Mouse (Mus musculus): Measurements from ENCODE around the gene Rab22a.
"Not testable (repeated sequence)": the region's sequence is repeated elsewhere in the genome, so short reads cannot be mapped to it uniquely, and the experiment has no call there.

Gene Rab22a

DNA sequence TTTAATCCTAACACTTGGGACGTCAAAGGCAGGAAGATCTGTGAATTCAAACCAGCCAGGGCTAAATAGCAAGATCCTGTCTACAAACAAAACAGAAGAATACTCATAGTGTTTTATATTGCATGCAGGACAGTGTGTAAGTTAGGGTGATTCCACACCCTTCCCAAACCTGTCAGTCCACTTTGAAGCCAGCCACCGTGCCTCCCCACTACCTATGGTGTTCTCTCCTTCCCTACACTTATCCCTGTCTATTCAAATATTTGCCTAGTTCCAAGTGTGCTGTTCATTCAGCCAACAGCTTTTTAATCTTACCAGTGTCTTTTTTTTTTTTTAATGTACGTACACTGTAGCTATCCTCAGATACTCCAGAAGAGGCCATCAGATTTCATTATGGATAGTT, 7.3 kb downstream of the Rab22a start:
- DNase-seq (ENCODE audit: low spot score in 2 of 2) = no peak

DNA sequence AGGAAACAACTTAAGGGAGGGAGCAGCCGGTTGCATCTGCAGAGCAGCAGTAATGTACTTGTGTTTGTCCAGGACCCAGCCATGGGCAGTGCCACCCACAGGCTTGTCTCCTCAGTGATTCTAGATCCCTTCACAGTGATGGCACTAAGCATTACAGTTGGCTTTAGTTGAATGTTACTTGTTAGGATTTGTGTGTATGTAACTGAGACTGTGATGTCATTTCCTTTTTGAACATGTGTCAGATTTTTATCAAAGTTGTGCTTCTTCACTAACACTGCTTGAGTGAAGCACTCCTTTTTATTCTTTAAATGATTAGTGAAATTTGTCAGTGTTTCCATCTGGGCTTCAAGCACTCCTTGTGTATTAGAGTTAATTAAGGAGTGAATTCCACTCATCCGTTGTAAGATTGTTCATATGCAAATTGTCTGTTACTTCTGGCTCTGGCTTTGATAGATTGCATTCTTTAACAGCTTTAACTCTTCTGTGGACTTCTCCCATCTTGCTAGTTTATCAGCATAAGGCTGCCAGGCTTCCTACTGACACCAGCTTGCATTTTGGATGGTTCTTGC, 12.9 kb downstream of the Rab22a start:
- no peak for DNase-seq (ENCODE audit: low spot score in 2 of 2)

DNA sequence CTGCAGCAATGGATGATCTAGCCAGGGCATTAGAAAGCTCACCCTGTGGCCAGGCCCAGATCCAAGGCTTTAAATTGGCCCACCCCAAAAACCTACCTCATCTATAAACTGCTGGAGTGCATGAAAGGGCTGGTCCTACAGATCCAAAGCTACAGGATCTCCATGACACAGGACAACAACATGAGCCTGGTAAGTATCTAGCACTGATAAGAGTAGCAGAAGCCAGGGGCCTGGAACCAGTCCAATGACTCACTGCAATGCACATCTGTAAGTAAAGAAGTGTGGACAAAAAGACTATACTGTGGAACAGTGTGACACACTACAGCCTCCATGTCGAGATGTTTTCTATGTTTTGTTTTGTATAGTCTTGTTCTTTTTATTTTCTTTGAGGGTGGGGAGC, 13.9 kb downstream of the Rab22a start:
- no peak for DNase-seq (ENCODE audit: low spot score in 2 of 2)

DNA sequence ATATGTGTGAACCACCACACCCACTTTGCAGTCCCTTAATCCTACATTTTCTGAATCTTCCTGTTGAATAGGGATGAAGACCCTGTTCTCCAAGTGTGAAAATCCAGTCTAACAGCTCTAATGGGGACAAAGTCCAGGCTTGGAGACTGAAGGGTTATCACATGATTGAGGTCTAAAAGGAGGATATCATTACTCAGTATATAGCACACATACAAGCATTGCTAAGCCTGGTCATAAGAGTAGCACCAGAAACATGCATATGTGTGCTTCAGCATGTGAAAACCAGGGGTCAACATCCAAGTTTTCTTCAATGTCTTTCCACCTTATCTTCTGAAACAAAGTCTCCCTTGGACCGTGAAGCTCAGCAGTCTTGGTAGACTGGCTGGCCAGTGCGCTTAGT, 19.0 kb downstream of the Rab22a start:
- no peak for DNase-seq (ENCODE audit: low spot score in 2 of 2)

DNA sequence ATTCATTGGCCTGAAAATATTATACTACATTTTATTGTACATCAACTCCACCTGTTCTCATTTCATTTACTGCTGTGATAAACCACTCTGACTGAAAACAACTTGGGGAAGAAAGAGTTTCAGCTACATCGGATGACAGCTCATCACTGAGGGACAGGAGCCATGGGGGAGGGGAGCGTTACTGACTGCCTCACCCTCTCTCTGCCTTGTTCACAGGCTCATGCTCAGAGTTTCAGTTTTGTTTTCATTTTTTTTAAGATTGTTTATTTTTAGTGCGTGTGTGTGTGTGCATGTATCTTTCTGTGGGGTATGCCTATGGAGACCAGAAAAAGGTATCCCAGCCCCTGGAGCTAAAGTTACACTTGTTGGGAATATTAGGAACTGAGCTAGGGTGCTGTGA, 19.7 kb downstream of the Rab22a start:
- DNase-seq (ENCODE audit: low spot score in 2 of 2) = peak; percentile 53 to 68

DNA sequence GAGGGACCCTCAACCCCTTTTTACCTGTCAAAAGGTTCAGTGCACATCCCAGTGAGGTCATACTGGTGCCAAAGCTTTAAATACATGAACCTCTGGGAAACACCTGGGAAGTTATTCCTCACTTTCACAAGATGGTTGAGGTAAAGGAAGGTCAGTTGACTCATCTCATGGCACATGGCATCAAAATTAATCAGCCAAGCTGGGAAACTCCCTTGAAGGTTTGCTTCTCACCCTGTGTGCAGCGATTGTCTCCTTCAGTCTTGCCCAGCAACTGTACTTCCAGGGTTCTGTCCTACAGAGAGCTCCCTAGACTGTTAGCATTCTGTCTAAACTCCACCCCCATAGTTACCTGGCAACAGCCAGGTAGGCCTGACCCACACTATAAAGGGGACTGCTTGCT, 20.6 kb downstream of the Rab22a start:
- DNase-seq (ENCODE audit: low spot score in 2 of 2) = no peak

DNA sequence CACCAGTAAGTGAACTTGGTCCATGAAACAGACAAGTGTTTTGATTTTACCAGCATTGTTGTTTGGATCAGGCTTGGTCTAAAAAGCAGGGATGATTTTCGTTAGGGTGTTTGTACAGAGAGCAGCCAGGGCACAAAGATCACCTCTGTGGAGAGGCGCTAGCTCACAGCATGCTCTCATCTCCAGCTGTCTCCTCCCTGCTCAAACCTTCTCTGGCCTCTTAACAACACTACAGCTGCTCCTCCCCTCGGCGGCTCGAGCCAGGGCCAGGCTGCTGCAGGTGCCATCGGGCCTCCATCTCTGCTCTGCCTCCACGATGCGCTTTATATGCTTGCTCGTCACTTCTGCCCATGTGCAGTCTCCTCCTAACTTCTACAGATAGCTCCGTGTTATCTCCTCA, 23.2 kb downstream of the Rab22a start:
- no peak for DNase-seq (ENCODE audit: low spot score in 2 of 2)

DNA sequence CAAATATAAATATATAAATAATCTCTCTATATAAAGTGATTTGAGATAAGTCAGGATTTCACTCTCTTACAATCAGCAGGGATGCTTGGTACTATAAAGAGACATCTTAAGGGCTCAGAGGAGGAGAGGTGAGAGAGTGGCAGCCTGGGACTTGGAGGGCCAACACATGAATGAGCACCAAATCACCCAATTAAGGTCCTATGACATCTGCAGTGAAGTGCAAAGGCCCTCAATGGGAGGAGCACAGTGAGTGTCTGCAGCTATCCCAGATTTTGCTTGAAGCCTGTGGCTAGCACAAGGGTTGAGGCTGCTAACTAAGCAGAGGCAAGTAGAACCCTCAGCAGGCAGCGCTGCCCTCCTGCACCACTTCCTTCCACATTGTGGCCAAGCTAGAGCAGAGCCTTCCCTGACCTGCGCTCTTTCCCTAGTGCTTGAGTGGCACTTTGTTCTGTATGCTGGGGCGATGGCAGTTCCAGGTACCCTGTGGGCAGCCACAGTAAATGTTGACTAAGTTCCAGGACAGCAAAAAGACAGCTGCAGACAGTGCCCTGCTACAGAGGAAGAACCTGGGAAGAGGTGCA, 26.3 kb downstream of the Rab22a start:
- no peak for DNase-seq (ENCODE audit: low spot score in 2 of 2)

DNA sequence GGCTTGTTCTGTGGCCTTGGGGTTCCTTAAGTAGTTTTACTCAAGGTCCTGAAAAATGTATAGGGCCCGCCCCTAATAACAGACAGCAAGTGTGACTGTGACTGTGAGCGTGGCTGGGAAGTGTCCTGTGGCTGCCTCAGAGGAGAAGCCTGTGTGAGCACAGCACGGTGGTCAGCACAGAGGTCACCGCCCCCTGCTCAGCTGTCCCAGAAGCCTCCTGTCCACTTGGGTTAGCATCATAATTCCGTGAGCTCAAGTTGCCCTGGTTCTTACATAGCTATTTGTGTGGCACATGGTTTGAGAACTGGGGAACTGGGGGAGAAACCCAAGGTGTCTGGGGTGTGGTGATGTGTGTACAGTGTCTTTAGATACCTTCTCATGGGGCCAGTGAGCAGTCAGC, 27.8 kb downstream of the Rab22a start:
- no peak for DNase-seq (ENCODE audit: low spot score in 2 of 2)

DNA sequence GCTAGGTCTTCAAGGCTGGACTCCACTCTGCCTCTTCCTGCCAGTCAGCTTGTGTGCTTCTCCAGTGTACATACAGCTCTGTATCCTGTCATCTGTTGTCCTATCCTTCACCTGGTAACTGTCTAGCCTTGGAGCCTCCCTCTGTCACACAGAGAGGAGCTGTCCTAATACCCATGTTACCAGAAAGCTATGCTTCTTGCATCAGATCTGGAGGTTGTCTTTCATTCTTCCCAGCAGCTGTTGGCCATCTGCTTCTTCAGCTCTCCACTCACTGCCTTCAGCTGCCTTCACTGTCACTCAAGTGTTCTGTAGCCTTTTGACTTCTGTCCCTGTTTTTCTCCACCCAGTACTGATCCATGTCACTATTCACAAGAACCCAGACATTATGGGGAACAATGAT, 30.3 kb downstream of the Rab22a start:
- DNase-seq (ENCODE audit: low spot score in 2 of 2) = no peak

DNA sequence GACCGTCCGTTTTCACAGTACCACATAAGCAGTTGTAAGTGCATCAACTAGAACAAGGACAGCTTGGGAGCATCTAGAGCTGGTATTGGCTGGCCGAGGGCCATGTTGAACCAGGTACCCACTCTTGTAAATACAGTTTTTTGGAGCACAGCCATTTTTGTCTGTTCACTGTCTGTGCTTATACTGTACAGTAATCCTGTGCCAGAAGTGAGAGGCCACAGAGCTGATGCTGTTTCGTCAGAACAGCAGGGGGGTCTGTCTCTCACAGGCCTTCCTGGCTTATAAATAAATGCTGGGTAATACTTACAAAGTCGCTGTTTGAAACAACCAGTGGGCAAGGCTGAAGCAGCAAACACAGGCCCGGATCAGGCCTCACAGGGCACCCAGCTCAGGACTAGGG, 32.2 kb downstream of the Rab22a start:
- DNase-seq (ENCODE audit: low spot score in 2 of 2) = no peak

DNA sequence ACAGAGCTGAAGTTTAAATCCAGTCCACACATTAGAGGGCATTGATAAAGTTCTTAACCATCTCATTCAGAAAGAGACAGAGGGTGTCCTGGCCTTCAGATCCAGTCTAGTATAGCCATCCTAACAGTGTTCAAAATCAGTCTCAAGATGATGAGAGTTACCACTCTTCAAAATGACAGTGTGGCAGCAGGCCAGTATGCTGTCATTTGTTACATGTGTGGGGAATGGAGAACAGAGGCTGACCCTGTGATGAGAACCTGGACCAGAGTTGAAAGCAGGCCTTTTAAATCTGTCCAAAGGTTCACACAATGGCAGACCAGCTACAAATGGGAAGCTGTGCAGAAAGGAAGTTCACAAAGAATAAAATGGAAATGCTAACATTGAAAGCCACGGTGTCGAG, 33.1 kb downstream of the Rab22a start:
- DNase-seq (ENCODE audit: low spot score in 2 of 2) = no peak

DNA sequence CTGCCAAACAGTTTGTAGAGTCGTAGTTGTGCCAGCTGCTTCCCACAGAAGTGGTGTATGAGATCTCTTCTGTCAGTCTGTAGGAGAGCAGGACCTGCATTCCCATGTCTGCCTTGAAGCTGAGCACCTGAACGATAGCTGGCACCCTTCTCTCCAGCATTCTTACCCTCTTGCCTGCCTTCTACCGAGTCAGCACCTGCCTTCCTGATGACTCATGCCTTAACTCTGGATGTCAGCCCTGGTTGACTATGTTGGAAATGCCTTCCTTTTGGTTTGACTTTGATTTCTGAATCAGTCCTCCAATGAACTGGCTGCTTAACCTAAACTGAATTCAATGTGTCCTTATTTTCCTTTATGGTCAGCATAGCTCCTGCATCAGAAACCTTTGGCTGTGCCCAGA, 39.3 kb downstream of the Rab22a start:
- DNase-seq (ENCODE audit: low spot score in 2 of 2) = no peak

DNA sequence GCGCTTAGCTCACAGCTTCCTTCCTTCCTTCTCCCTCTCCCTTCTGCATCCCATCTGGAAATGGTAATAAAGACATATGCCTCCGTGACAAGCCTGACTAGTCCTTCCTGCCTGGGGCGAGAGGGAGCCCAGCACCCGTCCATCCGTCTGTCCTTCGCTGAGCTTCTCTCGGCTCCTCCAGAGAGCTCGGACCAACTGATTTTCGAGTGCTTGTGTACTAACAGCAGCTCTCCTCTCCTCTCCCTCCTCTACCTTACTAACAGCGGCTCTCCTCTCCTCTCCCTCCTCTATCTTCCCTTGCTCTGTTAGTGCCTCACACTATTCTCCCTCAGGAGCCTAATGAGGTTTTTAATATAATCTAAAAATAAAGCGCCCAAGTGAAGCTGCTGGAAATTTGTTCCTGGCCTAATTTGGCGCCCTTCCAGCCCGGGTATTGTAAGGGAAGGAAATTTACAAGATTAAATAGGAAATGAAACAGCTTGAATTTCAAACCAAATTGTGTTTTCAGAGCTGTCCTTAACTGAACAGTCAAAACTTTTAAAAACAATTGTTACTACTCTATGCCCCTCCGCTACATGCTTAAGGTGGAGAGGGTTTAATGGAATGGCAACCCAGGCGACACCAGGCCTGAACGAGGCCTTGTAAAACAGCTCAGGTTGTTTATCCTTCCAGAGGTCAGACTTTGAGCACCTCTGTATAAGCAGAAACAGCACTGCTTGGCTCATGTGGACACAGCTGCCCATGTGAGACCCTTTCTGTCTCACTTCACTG, 42.7 kb downstream of the Rab22a start:
- DNase-seq (ENCODE audit: low spot score in 2 of 2) = no peak

DNA sequence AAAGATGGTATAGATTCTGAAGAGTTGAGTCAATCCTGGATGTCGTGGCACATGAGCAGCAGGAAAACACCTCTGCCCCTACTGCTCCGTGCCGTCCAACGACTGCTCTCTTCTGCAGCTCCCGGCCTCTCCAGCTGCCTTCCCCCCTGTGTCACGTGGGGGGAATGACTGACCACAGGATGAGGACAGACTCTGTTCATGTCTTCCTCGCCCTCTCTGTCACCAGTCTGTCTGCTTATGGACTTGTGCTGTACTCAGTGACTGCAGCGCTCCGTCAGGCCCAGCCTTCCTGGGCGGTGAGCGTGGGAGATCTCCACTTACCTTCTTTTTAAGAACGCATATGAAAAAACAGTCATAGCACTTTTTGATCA, 43.3 kb downstream of the Rab22a start:
- no peak for DNase-seq (ENCODE audit: low spot score in 2 of 2)

DNA sequence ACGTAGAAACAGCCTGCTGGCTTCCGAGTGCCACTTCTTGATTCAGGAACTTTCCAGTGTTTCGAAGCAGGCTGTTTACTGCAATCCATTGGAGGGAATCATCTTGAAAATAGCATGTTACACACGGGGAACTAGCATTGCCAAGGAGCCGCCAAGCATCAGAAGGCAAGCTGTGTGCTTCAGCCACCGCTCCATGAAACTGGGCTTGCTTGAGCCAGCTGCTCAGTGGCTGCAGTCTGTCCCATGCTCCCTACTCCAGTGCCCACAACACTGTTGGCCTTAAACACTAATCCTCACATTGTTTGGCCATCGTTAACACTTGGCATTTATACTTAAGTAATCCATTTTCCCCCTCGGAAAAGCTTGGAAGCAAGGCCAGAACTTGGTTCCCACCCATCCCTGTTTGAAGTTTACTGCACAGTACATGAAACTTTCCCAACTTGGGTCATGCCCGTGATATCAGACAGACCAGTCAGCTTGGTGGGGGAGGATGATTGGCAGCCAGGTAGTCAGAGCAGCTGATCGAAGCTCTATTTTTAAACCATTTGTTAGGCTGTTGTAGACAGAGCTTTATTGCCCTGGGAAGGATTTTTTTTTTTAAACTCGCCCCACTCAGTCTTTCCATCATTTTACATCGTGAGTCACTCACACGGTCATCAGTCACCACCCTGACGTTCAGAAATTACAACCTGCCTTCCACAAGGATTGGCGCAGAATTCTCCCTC, 46.4 kb downstream of the Rab22a start:
- DNase-seq (ENCODE audit: low spot score in 2 of 2) = no peak

DNA sequence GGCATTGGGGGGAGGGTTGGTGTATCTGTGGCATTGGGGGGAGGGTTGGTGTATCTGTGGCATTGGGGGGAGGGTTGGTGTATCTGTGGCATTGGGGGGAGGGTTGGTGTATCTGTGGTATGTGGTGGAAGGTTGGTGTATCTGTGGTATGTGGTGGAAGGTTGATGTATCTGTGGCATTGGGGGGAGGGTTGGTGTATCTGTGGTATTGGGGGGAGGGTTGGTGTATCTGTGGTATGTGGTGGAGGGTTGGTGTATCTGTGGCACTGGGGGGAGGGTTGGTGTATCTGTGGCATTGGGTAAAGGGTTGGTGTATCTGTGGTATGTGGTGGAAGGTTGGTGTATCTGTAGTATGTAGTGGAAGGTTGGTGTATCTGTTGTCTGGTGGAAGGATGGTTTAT, 48.1 kb downstream of the Rab22a start:
- not testable (repeated sequence) for DNase-seq (ENCODE audit: low spot score in 2 of 2)

DNA sequence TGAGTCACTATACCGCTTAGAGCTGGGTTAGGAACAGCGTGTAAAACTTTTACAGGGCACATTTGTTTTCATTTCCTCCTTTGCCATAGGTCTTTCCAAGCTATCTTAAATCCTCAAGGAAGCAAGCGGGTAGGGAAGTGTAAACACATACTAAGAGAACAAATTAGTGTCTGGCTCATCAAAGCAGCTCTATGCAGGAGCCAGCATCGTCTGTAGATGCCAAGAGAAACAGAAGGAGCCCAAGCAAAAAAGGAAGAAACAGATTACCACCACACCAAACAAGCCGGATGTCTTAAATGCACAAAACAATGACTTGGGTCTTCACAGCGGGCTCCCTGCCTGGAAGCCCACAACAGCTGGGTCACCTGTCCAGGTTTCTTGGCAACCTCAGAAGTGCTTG, 50.6 kb downstream of the Rab22a start:
- no peak for DNase-seq (ENCODE audit: low spot score in 2 of 2)

DNA sequence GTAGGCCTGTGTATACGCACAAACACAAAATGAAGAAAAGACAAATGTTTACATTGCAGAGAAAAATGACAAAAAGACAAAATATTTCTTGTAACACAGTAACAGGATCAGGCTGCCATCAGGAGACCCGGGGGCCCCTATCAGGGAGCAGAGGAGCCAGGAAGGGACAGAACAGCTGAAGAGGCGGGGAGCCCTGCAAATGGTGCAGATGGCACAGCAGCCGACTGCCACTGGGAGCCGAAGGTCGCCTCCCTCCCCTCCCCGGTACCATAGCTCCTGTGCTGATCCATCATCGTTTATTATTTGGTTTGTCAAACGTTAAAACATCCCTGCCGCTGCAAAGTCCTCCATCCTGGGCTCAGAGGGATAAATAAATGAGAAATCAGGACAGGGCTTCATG, 53.1 kb downstream of the Rab22a start:
- no peak for DNase-seq (ENCODE audit: low spot score in 2 of 2)

DNA sequence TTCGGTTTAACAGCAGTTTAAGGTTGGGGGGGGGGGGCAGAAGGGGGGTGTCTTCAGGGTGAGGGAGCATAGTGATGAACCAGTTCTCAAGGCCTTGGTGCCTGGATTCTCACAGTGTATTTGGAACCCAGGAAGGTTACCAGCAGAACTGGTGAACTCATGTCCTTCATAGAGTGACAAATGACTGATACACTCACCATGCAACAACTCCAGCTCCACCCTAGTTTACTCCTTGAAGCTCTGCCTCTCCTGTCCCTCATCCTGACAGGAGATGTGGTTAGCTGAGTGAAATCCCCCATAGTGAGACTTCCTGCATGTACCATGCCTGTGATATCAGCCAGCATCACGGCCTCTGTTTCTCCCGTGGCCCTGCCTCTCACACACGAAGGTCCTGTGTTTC, 53.7 kb downstream of the Rab22a start:
- DNase-seq (ENCODE audit: low spot score in 2 of 2) = no peak

DNA sequence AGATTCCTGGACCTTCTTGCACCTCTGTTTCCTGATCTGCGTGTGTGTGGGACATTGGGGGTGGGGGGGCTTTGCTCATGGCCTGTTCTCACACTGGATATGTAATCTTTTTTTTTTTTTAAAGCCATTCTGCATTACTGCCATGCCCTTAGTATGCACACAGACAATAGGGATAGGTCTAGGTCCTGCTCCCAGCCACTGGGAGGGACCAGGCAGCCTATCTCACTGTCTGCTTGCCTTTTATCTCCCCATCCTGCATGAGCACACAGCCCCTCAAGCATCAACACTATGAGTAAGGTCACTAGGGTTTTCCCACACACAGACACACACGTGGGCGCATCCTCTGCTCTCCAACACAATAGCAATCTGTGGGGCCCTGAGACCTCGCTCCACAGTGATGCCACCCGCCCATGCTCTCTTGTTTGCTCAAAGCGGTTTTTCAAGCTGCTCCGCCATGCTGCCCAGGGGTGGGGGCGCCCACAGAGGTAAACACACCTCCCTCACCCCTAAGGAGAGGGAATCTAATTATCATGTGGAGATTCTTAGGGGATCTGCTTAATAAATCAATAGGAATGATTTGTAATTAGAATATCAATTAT, 55.2 kb downstream of the Rab22a start:
- DNase-seq (ENCODE audit: low spot score in 2 of 2) = no peak

DNA sequence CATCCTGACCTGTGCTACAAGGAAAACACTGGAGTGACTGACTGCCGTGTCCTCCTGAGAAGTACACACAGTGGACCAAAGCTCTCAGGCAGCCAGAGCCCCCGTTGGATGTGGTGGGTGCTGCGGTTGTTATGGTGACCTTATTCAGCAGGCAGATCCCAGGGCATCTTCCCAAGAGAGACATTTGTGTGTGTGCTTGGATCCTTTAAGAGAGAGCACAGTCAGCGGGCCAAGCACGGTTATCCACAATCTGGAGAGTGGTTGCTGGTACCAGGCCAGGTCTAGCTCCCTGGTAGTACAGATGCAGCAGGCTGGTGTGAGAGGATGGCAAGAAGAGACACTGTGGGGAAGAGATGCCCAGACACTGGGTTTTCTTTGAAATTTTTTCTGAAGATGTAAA, 57.4 kb downstream of the Rab22a start:
- DNase-seq (ENCODE audit: low spot score in 2 of 2) = no peak

DNA sequence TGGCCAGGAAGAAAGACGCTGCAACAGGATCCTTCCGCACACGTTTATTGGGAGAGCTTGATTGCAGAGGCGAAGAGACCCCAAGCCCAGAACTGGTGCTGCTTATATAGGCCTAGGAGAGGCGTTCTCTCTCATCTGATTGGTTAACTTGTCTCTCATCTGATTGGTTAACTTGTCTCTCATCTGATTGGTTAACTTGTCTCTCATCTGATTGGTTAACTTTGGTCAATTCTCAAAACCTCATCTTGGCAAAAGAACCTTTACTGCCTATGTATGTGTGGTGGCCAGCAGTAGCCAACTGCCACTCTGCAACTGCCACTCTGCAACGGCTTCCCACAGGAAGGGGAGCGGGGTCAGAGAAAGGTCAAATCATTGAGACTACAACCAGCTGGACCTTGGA, 59.6 kb downstream of the Rab22a start, which contains the start of gene 1700010B08Rik:
TSS of gene 1700010B08Rik (plus strand) at position 301 of the 400 bp plus-strand sequence.
- DNase-seq (ENCODE audit: low spot score in 2 of 2) = not testable (repeated sequence)
